Mouse (Mus musculus): ENCODE measurements around the gene Ghr. TPM values are rescaled to one million over a fixed set of nuclear protein-coding genes. Genes with fewer than 3 reads are reported as not detected.

Ghr gene
- polyA plus RNA-seq, 1 experiment, result 215 TPM

GRCm38 (mm10) chr15:3341806-3342582, 241.3 kb downstream of the Ghr start:
- H3K4me1 ChIP-seq (ENCODE audit: control insufficient read depth, insufficient read depth, insufficient read length, low read length), result no peaks in the 10 kb centered on the region
- H3K27ac ChIP-seq (replicated peaks; ENCODE audit: low read depth, low read length), result no peak overlapping the region
- no peak overlapping the region for H3K4me3 ChIP-seq (ENCODE audit: insufficient read depth, low read depth, low read length)

- Histone ChIP-seq H3K4me1 (ENCODE audit: control insufficient read depth, insufficient read depth, insufficient read length, low read length) (no peaks in the 10 kb centered on the region), H3K27ac (replicated peaks; ENCODE audit: low read depth, low read length) (no peak overlapping the region), H3K4me3 (ENCODE audit: insufficient read depth, low read depth, low read length) (no peak overlapping the region)
Measured at GRCm38 (mm10) chr15:3339847-3340246, 243.4 kb downstream of the Ghr start.

GRCm38 (mm10) chr15:3332517-3332916, 250.8 kb downstream of the Ghr start:
- H3K4me3 ChIP-seq (ENCODE audit: insufficient read depth, low read depth, low read length), result no peak overlapping the region
- no peaks in the 10 kb centered on the region for H3K4me1 ChIP-seq (ENCODE audit: control insufficient read depth, insufficient read depth, insufficient read length, low read length)
- no peak overlapping the region for H3K27ac ChIP-seq (replicated peaks; ENCODE audit: low read depth, low read length)

GRCm38 (mm10) chr15:3331813-3332212, 251.5 kb downstream of the Ghr start:
- Histone ChIP-seq H3K4me3 (ENCODE audit: insufficient read depth, low read depth, low read length) (no peak overlapping the region), H3K27ac (replicated peaks; ENCODE audit: low read depth, low read length) (no peak overlapping the region), H3K4me1 (ENCODE audit: control insufficient read depth, insufficient read depth, insufficient read length, low read length) (no peaks in the 10 kb centered on the region)

GRCm38 (mm10) chr15:3330291-3330690, 253.0 kb downstream of the Ghr start:
- Histone ChIP-seq H3K4me3 (ENCODE audit: insufficient read depth, low read depth, low read length) (no peak overlapping the region), H3K27ac (replicated peaks; ENCODE audit: low read depth, low read length) (no peak overlapping the region), H3K4me1 (ENCODE audit: control insufficient read depth, insufficient read depth, insufficient read length, low read length) (no peaks in the 10 kb centered on the region)

GRCm38 (mm10) chr15:3323041-3323440, 260.3 kb downstream of the Ghr start:
- Histone ChIP-seq H3K27ac (replicated peaks; ENCODE audit: low read depth, low read length) (no peak overlapping the region), H3K4me1 (ENCODE audit: control insufficient read depth, insufficient read depth, insufficient read length, low read length) (no peaks in the 10 kb centered on the region), H3K4me3 (ENCODE audit: insufficient read depth, low read depth, low read length) (no peak overlapping the region)

GRCm38 (mm10) chr15:3319929-3320328, 263.4 kb downstream of the Ghr start:
- Histone ChIP-seq H3K4me3 (ENCODE audit: insufficient read depth, low read depth, low read length) (no peak overlapping the region), H3K27ac (replicated peaks; ENCODE audit: low read depth, low read length) (no peak overlapping the region), H3K4me1 (ENCODE audit: control insufficient read depth, insufficient read depth, insufficient read length, low read length) (no peaks in the 10 kb centered on the region; the same call in 1 of the 2 replicates)

GRCm38 (mm10) chr15:3316617-3317016, 266.7 kb downstream of the Ghr start:
- H3K4me1 ChIP-seq (ENCODE audit: control insufficient read depth, insufficient read depth, insufficient read length, low read length), result no peaks in the 10 kb centered on the region; the same call in 1 of the 2 replicates
- no peak overlapping the region for H3K27ac ChIP-seq (replicated peaks; ENCODE audit: low read depth, low read length)
- H3K4me3 ChIP-seq (ENCODE audit: insufficient read depth, low read depth, low read length), result no peak overlapping the region

GRCm38 (mm10) chr15:3312937-3313336, 270.4 kb downstream of the Ghr start:
- no peak overlapping the region for H3K27ac ChIP-seq (replicated peaks; ENCODE audit: low read depth, low read length)
- H3K4me3 ChIP-seq (ENCODE audit: insufficient read depth, low read depth, low read length), result no peak overlapping the region
- no peaks in the 10 kb centered on the region; the same call in 1 of the 2 replicates for H3K4me1 ChIP-seq (ENCODE audit: control insufficient read depth, insufficient read depth, insufficient read length, low read length)

GRCm38 (mm10) chr15:3309856-3310255, 273.4 kb downstream of the Ghr start:
- Histone ChIP-seq H3K4me1 (ENCODE audit: control insufficient read depth, insufficient read depth, insufficient read length, low read length) (no peaks in the 10 kb centered on the region), H3K4me3 (ENCODE audit: insufficient read depth, low read depth, low read length) (no peak overlapping the region), H3K27ac (replicated peaks; ENCODE audit: low read depth, low read length) (no peak overlapping the region)

- no peaks in the 10 kb centered on the region for H3K4me1 ChIP-seq (ENCODE audit: control insufficient read depth, insufficient read depth, insufficient read length, low read length)
- no peak within 1 kb of the TSS for H3K27ac ChIP-seq (replicated peaks; ENCODE audit: low read depth, low read length)
- H3K4me3 ChIP-seq (ENCODE audit: insufficient read depth, low read depth, low read length), result no peak within 1 kb of the TSS
Measured at GRCm38 (mm10) chr15:3303426-3303825, 279.9 kb downstream of the Ghr start, which contains the start of gene Ccdc152. Ccdc152 (minus strand) TSS chr15:3303526.

- Histone ChIP-seq H3K4me1 (ENCODE audit: control insufficient read depth, insufficient read depth, insufficient read length, low read length) (no peaks in the 10 kb centered on the region), H3K4me3 (ENCODE audit: insufficient read depth, low read depth, low read length) (no peak overlapping the region), H3K27ac (replicated peaks; ENCODE audit: low read depth, low read length) (no peak overlapping the region)
Measured at GRCm38 (mm10) chr15:3300361-3301100, 282.8 kb downstream of the Ghr start.

- no peak overlapping the region for H3K27ac ChIP-seq (replicated peaks; ENCODE audit: low read depth, low read length)
- no peaks in the 10 kb centered on the region for H3K4me1 ChIP-seq (ENCODE audit: control insufficient read depth, insufficient read depth, insufficient read length, low read length)
- H3K4me3 ChIP-seq (ENCODE audit: insufficient read depth, low read depth, low read length), result no peak overlapping the region
Measured at GRCm38 (mm10) chr15:3297615-3298014, 285.7 kb downstream of the Ghr start.

GRCm38 (mm10) chr15:3295986-3296385, 287.3 kb downstream of the Ghr start:
- no peak overlapping the region for H3K27ac ChIP-seq (replicated peaks; ENCODE audit: low read depth, low read length)
- H3K4me3 ChIP-seq (ENCODE audit: insufficient read depth, low read depth, low read length), result no peak overlapping the region
- no peaks in the 10 kb centered on the region for H3K4me1 ChIP-seq (ENCODE audit: control insufficient read depth, insufficient read depth, insufficient read length, low read length)

GRCm38 (mm10) chr15:3293477-3293876, 289.8 kb downstream of the Ghr start:
- Histone ChIP-seq H3K27ac (replicated peaks; ENCODE audit: low read depth, low read length) (no peak overlapping the region), H3K4me3 (ENCODE audit: insufficient read depth, low read depth, low read length) (no peak overlapping the region), H3K4me1 (ENCODE audit: control insufficient read depth, insufficient read depth, insufficient read length, low read length) (no peaks in the 10 kb centered on the region)

GRCm38 (mm10) chr15:3290435-3290834, 292.9 kb downstream of the Ghr start:
- H3K4me3 ChIP-seq (ENCODE audit: insufficient read depth, low read depth, low read length), result no peak overlapping the region
- H3K4me1 ChIP-seq (ENCODE audit: control insufficient read depth, insufficient read depth, insufficient read length, low read length), result no peaks in the 10 kb centered on the region
- no peak overlapping the region for H3K27ac ChIP-seq (replicated peaks; ENCODE audit: low read depth, low read length)

Data from brown adipose tissue, adult 24 weeks (tissue).